Mouse (Mus musculus): ENCODE measurements around the gene Svop. TPM values are rescaled to one million over a fixed set of nuclear protein-coding genes. Genes with fewer than 3 reads are reported as not detected.

Gene Svop
- total RNA-seq, 2 experiments from 2014 or later: 0.20 TPM; not detected in 1

DNA sequence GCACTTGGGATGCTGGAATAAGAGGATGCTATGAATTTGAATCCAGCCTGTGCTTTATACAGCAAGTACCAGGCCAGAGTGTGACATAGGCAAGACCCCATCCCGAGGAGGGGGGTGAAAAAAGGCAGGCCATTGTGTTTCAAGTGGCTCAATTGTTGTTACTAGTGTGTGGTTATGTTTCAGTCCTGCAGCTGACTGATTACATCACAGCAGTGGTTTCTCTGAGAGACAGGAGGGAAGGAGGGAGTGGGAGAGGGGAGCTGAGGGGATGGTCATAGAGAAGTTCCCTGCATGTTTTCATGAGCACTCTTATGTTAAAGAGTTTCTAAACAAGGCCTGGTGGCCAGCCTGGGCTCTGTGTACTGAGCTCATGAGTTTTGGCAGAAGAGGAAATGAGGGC is 11.4 kb upstream of the Svop start:
- DNase-seq: no peak

DNA sequence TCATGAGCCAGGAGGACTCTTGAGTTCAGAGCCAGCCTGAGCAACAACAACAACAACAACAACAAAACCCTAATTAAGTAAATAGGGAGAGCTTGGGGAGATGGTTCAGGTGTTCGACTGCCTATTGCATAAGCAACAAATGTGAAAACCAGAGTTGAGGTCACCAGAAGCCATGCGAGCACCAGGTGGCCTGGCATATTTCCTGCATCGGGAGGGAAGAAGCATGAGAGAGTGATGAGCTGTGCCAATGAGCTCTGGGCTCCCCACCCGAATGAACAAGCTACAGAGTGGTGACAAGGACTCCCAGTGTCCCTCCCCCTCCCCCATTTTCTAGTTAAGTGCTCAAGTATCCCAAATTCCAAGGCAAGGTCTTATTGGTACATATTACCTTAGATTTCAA is 10.5 kb upstream of the Svop start:
- DNase-seq: no peak

DNA sequence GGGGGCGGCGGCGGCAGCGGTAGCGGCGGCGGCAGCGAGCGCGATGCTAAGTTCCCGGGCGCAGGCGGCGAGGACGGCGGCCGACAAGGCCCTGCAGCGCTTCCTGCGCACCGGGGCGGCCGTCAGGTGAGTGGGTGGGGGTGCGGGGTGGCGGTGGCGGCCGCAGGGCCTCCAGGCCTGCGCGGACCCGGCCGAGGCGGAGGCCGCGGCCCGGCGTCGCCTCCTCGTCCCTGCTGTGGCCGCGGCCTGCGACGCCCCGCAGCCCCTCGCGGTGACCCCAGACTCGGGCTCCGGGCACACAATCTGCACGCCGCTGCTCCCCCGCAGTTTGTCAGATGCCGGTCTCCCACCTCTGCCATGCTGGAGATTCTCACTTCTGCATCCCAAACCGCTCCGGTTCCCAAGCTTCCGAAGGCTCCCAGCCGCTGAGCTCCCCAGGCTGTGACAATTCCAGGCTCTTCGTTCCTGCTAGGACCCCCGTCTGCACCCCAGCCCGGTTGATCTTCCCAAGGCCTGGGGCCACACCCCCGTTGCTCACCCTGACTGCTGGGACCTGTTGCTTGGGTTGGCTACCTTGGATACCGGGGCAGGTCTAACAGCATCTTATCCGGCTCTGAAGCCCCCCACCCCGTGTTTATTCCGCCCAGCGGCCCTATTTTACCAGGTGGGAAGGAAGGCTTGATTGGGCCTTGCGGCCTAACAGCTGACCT is 9.2 kb upstream of the Svop start:
- DNase-seq: peak; percentile 13

DNA sequence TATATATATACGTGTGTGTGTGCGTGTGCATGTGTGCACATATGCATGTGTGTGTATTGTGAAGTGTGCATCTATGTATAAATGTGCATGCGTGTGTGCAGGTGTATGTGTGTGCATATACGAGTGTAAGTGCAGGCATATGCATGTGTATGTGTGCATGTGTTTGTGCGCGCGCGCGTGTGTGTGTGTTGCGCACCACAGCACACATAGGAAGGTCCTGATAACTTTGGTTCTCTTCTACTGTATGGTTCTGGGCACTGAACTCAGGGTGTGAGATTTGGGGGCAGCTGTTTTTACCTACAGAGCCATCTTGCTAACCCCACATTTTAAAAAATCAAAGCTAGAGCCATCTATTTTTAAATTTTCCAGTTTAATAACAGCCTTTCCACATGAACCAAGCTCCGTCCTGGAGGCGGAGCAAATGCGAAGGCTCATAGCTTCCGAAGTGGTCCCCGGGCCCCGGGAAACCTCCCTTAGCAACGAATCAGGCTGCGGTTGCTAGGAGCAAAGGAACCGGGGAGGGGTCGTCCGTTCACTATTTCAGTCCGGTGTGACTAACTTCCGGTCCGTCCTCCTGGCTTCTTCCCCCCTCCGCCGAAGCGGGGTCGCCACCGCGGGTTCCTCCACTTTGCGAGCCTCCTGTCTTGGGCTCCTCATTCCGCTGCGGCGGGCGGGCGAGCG is 8.5 kb upstream of the Svop start:
- DNase-seq: peak; percentile 97

DNA sequence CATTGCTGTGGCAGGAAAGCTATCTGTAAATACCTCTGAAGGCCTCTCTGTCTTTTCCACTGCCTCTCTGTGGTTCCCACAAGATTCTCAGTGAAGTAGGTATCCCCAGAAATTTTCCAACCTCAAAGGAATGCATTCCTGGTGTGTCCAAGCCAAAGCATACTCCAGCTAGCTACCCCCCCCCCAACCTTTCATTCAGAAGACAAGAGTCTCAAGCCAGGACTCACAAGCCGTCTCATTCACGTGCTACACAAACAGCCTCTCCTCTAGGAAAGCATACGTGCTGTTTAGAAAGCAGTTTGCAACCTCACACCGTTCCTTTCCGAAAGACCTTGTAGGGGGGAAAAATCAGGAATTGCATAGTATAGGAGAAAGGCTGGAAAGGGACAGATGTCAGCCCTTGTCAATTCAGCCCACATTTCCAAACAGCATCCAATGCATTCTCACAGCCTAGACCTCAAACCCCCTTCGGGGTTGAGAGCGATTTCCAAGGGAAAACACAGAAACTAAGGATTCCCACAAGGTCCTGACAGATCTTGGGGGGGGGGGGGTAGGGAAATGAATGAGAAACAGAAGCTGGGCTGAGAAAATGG is 853 bp downstream of the Svop start:
- no peak for DNase-seq

DNA sequence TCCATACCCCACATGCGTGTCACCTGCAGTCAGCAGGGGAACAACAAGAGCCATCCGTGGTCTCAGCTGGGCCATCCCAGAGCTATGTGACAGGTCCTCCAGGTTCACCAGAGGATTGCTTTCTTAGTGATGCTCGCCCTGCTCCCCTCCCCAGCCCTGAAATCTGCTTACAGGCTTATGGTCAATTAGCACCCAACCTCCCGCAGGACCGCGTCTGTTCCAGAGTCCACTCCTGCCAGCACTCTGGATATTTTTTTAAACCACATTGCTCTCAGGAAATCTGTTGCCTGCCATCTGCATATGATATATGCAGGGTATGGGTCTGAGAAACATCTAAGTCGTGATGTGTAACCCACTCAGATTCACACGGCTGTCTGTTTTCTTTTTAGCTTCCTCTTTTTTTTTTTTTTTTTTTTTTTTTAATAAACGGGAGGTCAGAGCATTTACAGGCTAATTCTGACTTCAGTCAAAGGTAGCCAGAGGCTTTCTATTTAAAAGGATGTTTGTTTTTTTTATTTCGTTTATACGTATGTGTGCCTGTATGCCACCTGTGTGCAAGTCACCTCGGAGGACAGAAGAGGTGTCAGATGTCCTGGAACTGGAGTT is 3.4 kb downstream of the Svop start:
- no peak for DNase-seq

DNA sequence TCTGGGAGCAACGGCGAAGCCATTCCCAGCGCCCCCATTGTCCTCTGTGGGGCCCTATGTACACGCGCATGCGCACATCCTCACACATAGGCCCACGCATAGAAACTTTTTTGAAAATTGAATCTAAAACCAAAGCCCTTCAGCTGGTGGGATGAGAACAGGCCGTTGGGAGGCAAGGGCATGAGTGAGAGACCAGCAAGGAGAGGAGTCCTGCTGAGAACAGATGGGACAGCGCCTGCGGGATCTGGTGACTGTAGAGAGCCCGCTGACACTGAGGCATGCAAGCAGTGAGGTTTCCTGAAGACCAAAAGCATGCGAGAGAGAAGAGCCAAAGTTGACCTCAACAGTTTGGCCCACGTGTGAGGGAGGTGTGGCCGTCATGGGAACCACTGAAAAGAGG is 5.9 kb downstream of the Svop start:
- no peak for DNase-seq

DNA sequence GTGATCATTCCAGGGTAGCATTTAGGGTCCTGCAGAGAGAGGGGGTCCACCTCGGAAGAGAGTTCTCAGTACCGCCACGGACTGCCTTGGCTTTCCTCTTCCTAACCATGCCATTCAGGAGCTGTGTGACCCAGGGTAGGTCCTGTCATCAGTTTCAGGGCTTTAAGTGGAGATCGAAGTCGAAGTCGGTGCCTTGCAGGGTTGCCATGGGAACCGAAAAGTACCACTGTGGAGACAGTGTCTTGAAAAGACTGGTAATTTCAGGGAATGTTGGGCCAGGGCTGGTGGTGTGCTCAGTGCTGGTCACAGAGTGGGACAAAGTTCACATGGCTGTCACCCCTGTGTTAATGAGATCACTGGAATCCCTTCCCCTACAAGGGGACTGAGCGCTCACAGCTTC is 14.4 kb downstream of the Svop start:
- DNase-seq: no peak

DNA sequence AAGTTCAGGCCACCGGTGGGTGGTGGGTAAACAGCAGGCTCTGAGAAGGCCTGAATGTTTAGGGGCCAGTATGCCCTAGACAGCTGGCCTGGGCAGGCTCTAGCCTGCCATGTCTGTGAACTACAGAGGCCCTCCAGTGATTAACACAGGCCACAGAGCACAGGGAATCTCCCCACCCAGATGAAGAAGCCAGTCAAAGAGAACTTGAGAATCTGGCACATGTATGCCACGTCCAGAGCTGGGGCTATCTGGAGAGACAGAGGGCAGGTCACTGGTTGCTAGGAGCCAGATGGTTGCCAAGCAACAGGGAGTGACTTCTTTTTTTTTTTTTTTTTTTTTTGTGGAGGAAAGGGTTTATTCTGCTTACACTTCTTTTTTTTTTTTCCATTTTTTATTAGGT is 19.1 kb downstream of the Svop start:
- DNase-seq: no peak

DNA sequence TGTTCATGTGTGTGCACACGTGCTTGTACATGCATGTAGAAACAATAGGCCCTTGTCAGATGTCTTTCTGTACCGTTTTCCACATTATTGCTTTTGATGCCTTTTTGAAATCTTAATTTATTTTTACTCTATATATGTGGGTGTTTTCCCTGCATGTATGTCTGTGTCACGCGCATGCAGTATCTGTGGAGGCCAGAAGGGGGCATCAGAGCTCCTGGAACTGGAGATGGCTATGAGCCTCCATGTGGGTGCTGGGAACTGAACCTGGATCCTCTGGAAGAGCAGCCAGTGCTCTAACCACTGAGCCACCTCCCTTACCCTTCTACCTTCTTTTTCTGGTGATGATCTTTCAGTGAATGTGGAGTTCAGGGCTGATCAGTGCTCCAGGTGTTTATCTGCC is 20.5 kb downstream of the Svop start:
- no peak for DNase-seq

DNA sequence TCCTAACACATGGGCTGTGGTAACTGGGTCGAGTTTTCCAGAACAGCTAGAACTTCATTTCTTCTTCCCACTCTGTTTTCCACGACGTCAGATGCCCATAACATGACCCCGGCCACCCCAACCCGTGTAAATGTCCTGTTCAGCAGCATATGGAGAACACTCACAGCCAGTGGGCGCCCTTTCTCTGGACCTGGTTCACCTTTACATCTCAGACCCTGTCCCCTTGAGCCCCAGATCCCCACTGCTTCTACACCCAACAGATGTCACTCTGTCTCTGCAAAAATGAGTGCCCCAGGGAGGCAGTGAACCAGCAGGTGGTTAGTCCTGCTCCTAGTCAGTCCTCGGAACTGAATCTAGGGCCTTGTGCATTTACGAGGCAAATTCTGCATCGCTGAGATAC is 23.4 kb downstream of the Svop start:
- no peak for DNase-seq

DNA sequence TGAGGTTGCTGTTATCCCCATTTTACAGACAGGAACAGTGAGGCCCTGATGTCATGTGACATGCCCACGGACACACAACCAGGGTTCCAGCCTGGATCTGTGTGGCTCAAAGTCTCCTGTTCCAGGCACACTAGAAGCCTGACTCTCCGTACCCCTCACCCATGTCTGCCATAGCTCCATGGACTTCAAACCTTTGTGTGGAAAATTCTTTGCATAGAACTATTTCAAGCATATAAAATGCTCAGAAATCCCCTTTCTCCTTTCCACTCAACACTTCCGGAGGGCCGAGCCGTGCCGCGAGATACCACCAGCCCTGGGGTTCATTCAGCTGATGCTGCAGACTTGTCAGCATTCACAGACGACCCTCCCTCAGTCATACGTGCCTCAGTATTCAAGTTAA is 23.8 kb downstream of the Svop start:
- no peak for DNase-seq

DNA sequence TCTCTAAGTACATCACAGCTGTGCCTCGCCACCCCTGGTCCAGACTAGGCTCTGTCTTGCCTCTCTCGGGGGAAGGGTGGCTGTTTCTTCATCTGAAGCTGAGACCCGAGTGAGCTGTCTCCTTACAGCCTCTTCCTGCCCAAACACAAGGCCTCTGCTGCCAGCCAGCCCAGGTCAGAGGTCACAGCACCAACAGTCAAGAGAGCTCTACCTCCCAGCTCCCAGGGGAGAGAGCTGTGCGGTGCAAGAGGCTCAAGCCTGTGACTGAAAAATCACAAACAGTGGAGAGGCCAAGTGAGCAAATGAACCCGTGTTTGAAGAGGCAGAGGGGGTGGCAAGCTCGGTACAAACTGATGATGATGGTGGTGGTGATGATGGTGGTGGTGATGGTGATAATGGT is 24.8 kb downstream of the Svop start:
- no peak for DNase-seq

DNA sequence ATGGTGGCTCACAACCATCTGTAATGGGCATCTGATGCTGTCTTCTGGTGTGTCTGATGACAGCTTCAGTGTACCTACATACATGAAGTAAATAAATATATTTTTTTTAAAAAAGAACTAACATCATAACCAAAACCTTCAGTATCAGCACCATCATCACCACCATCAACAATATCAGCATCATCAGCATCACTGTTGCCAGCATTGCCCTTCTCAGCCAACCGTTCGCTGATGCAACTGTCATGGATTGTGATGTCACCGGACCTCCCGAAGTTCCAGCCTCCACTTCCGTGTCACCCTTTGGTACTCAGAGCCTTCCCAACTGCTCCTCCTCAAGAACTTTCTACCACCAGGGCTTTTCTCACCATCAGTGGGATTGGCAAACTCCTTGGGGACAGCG is 26.2 kb downstream of the Svop start, which contains the start of gene Usp30:
Gene Usp30 (plus strand): TSS at position 301 of the 400 bp plus-strand sequence.
- no peak for DNase-seq

DNA sequence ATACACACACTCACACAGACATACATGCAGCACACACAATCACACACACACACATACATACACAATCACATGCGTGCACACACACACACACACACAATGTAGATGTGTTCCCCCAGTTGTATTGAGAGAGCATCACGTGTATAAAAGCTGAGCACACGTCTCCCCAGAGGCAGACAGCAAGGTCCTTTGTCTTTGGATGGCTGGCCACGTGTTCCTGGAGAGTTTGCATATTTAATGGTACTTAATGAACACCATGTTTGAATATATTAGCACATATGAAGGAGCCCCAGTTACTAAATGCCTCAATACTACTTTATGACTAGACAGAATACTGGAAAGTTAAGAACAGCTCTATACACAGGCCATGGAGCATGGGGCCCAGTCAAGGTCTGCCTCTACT is 27.4 kb downstream of the Svop start:
- no peak for DNase-seq

DNA sequence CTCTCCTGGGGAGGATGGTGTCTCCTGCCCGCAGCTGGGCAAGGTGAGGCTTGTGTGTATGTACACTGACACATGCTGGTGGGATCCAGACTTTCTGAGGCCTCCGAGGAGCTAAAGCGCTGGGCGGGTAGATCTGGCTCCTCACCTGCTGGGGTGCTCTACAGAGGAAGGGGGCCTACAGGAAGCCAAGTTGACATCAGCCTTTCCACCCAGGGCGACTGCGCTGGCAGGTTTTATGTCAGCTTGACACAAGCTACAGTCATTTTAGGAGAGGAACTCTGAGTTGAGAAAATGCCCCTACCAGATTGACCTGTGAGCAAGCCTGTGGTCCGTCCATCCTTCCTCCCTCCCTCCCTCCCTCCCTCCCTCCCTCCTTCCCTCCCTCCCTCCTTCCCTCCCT is 29.7 kb downstream of the Svop start:
- DNase-seq: no peak

DNA sequence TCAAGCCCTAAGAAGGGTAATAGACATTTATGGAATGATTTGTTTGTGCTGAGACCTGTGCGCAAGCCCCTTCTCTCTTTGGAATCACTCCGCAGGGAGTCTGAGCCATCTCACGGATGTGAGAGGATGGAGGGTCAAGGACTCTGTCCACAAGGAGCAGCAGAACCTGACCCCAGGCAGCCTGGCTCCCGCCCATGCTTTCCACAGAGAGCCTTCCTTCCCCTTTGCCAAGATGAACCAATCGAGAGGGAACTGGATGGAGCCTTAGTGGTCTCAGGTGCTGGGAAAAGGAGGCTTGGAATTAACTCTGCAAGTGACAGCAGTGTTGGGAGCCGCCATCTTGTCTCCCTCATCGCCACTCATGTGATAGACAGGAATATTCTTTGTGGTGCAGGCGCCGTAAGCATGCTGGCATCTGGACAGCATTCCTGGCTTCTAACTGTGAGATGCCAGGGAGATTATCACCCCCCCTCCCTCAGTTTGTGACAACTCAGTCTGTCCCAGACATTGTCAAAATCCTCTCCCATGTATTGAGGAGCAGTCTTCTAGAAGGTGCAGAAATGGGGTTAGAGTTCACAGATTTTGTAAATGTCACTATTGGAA is 34.1 kb downstream of the Svop start:
- no peak for DNase-seq

DNA sequence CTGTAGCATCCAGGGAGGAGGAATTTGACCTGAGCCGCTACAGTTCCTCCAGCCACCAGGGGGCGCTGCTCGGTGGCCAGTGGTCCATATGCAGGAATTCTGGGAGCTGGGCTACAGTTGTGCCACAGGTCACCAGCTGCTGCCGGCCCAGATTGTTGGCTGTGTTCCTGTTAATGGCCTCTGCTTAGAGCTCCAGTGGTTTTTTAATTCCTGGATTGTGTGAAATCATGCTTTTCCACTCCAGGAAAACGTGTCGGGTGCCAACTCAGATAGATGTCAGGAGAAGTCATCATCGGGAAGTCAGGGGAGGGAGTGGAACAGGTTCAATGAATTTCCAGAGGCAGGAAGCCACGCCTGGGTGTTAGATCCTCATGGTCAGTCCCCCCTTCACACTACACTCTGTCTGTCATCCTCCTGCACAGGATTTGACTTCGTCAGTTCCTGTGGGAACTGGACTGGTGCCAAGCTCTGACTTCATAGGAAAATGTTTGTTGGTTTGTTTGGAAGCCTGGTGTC is 39.1 kb downstream of the Svop start:
- peak; percentile 87 for DNase-seq

DNA sequence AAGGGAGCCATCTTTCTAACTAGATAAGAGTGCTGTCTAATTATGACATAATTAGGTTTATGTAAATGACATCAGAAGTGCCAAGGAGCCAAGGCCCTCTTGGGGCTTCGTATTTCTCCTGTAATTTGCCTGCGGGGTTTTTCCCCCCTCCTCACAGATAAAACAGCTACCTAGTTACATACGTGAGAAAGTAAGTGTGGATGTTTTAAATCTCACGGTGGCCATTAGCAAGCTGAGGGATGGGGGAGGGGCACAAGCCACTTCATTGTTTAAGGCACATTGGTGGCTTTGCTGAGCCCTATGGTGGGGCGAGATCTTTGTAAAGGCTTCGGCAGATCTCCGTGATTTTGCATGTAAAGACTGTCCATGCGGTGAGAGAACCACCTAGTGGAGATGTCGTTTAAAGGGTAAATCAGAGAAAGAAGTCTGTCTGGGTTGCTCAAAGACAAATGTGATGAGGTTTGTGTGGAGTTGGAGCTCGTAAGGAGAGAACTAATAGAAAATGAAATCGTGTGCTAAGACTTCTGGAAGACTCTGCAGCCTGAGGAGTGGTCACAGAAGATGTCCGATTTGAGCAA is 42.5 kb downstream of the Svop start:
- no peak for DNase-seq

DNA sequence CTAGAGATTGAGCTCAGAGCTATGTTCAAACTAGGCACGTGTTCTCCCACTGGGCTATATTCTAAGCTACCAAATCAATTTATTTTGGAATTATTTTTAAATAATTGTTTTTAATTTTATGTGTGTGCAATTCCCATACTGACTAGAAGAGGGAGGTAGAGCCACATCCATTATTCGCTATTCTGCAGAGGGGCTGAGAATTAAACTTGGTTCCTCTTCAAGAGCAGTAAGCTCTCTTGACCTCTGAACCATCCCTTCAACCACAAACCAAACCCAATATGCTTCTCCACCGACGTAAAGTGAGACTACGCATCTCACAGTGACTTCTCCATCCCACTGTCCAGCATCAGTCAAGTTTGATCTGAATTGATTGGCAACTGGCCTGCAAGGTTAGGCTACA is 44.2 kb downstream of the Svop start:
- DNase-seq: no peak

DNA sequence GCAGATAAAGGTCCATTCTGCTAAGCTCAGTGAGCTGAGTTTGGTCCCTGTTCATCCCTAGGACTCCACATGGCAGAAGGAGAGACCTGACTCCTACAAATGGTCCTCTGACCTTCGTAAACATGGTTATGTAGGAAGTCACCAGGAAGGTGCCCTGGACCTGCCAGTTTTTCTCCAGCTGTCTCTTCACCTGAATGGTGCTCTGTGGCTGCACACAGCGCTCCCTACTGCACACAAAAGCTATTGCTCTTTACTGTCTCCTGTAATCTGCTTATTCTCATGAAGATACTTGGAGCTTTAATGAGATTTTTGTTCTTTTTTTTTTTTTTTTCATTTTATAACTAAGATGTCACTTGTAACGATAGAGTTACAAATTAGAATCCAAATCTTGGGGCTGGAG is 44.8 kb downstream of the Svop start:
- DNase-seq: no peak

DNA sequence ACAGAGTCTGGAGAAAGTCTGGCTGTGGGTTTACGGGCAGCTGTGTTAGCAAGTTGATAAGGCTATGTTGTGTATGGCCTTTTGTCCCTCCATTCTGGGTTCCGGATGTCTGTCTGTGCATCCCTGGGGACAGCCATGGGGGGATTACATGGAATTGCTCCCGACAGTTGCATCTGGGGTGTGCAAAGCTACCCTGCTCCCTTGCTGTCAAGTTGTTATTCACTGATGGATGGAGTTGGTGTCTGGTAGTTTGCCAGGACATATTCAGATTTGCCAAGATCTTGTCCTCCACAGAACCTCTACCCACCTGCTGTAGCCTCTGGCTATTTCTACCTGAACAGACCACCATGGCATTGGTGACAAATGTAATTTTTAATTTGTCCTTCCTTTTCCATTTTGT is 45.2 kb downstream of the Svop start:
- no peak for DNase-seq

DNA sequence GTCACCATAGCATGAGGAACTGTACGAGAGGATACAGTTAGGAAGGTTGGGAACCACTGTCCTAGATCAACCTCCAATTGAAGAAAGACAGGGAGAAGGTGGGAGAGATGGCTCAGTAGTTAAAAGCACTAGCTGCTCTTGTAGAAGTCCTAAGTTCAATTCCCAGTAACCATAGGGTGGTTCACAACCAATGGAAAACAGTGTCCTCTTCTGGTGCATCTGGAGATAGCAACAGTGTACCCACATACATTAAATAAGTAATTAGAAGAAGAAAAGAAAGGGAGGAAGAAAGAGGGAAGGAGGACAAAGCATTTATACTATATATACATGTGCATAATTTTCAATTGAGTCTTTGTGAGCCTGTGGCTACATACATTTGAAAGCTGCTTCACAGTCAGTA is 46.2 kb downstream of the Svop start:
- DNase-seq: no peak
